Mouse (Mus musculus): ENCODE measurements around the gene Dcaf7.

DNA sequence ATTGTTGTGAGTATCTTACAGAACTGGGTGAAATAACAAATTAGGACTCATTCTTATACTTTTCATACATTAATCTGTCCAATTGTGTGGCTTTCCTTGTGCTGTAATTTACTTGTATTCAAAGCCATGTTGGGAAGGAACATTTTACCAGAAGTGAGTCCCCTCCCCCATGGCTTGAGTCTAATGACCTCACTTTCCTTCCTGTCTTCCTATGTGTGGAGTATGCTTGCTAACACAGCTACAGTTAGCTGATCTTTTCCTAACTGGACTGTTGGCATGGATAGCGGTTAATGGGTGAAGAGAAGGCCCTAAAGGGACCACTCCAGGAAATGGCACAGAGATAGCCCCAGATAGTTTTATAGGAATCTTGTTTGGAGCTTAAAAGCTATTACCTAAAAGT lies 61.6 kb downstream of the Dcaf7 start:
- TF ChIP-seq POLR2A (IDR thresholded peaks at IDR 0.05; ENCODE audit: extremely low read depth, insufficient read depth, low read length) (no peak), CTCF (IDR thresholded peaks at IDR 0.05; ENCODE audit: low read depth, low read length) (no peak)
